Mouse (Mus musculus): ENCODE data around the gene Specc1l.

- TF ChIP-seq CTCF (IDR thresholded peaks at IDR 0.05) (no peak), POLR2A (IDR thresholded peaks at IDR 0.05; ENCODE audit: insufficient read depth, low read depth, low read length) (no peak)
Measured at GRCm38 (mm10) chr10:75334175-75334574, 122.3 kb downstream of the Specc1l start.

Measured in heart, adult 2 months (tissue).